Mouse (Mus musculus) kidney, postnatal 4 days (tissue): ENCODE data around the gene Gm7030.
"Not testable (repeated sequence)": the region's sequence is repeated elsewhere in the genome, so short reads cannot be mapped to it uniquely, and the experiment has no call there.

Experiments
- DNase-seq, 2 experiments: peaks; one replicate each; pipeline ENCODE4 v3.0.0; 2021; ENCODE audit warnings: mixed read lengths in 2 of 2

Gene Gm7030

GRCm38 (mm10) chr17:36081901-36082300, 47.3 kb downstream of the Gm7030 start:
- DNase-seq = not testable (repeated sequence)

GRCm38 (mm10) chr17:36060829-36061228, 68.4 kb downstream of the Gm7030 start:
- DNase-seq = peak; percentile 91 to 93
